Mouse (Mus musculus): ENCODE measurements at regions not wholly inside any gene's neighbourhood (a gene's known extent, or its start where the extent isn't known, plus 50 kb on each side); places are given as distances from the start of the nearest gene placed in this dataset.

- TF ChIP-seq CTCF (conservative IDR thresholded peaks at IDR 0.05; ENCODE audit: low read length) (no peak), NANOG (IDR thresholded peaks at IDR 0.05; ENCODE audit: borderline replicate concordance, low read length) (no peak), POU5F1 (IDR thresholded peaks at IDR 0.05; ENCODE audit: borderline replicate concordance, low read length) (no peak)
Observed at GRCm38 (mm10) chr4:56207726-56208125, 532.1 kb upstream of the Gm26657 start.

Measured in E14TG2a.4 (cell line).